Mouse (Mus musculus) left cerebral cortex, postnatal 25 days (tissue): Measurements from ENCODE around the gene Ccdc83. TPM values are rescaled to one million over a fixed set of nuclear protein-coding genes. Genes with fewer than 3 reads are reported as not detected.

Experiments used
- DNase-seq, 2 experiments: peaks; one replicate each; pipeline ENCODE4 v3.0.0; 2022; ENCODE audit warnings: low spot score in 2 of 2, mixed read lengths in 1 of 2
- intact Hi-C: fragments of 180-260 bp; cut with DNase I; formaldehyde crosslinking; loops from one replicate; pipeline ENCODE4 v1.15.1; 2025
- total RNA-seq, 2 experiments: library from RNA; stranded (reverse); gene quantifications; 2 replicates each; pipeline ENCODE4 v1.2.3; 2021

Ccdc83 gene
- total RNA-seq, 2 experiments from 2014 or later, result not detected

GRCm38 (mm10) chr7:90175576-90175975 is 90.0 kb downstream of the Ccdc83 start:
- intact Hi-C loops, result no loop called here

More at GRCm38 (mm10) chr7:90175576-90175975, 90.0 kb downstream of the Ccdc83 start:
- DNase-seq, result no peak

Other genes with a start within 250 kb of the Ccdc83 start
- gene Picalm, start 135.6 kb downstream of the Ccdc83 start, total RNA-seq, result 100 to 1,000 TPM; 134 to 143 TPM
- 10 to 100 TPM; 76.5 to 79.4 TPM for gene Sytl2, start 36.5 kb upstream of the Ccdc83 start, total RNA-seq
- under 1 TPM; 0.71 to 0.78 TPM for gene Ccdc89, start 160.8 kb upstream of the Ccdc83 start, total RNA-seq
- 10 to 100 TPM; 78.1 to 84.6 TPM for gene Crebzf, start 177.0 kb upstream of the Ccdc83 start, total RNA-seq
- 10 to 100 TPM; 43.2 to 44.8 TPM for gene Tmem126a, start 191.5 kb upstream of the Ccdc83 start, total RNA-seq
- 10 to 100 TPM; 22.6 to 24.0 TPM for gene Tmem126b, start 210.2 kb upstream of the Ccdc83 start, total RNA-seq
- 100 to 1,000 TPM; 319 to 325 TPM for gene Dlg2, start 210.9 kb upstream of the Ccdc83 start, total RNA-seq